Mouse (Mus musculus) ES-Bruce4 (cell line): ENCODE results near the gene Bcl2l15.

Experiments
- CTCF ChIP-seq: IDR thresholded peaks from one replicate; pipeline ENCODE4 v1.8.1; 2011; ENCODE audit warnings: low read depth, low read length
- POLR2A ChIP-seq: IDR thresholded peaks from one replicate; pipeline ENCODE4 v1.8.1; 2011; ENCODE audit warnings: low read length; ENCODE audit not compliant: insufficient read depth

DNA sequence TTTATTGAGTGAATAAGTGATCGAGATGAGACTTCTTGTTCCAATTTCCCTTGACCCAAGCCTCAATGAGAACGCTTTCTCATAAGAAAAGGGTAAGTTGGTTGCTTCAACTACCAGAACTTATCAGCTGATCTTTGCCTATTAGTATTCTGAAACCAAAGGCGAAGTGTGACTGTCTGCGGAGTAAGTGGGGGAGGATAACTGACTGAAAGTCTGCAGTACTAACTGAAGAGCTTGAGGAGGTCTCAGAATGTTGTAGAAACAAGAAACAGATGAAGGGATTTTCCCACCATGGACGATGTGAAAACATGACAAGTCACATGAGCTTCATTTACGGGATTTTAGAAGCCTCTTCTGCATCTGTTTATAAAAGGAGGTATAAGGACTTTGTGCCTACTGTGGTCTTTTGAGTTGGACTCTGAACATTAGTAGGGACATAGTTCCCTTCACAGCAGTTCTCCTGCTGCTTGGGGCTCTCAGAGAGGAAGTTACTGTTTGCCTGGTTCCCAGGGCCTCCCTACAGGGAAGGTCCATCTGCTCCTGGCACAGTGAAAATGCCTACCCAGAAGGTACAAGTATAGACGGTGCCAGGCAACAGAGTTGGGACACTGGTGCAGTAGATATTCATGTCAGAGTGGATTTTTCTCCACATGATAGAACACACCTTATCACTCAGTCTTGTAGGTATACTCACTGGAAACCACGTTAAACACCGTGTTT, 18.4 kb downstream of the Bcl2l15 start:
- TF ChIP-seq CTCF, result no peak
- TF ChIP-seq POLR2A, result no peak
